Mouse (Mus musculus) ES-Bruce4 (cell line): ENCODE data around the gene Phkg2. TPM values are rescaled to one million over a fixed set of nuclear protein-coding genes. Genes with fewer than 3 reads are reported as not detected.

Experiments
- H3K27ac ChIP-seq: 2 replicates; pipeline ENCODE4 v1.5.1; 2012; ENCODE audit warnings: low read length, inconsistent platforms; ENCODE audit not compliant: insufficient read depth
- H3K27me3 ChIP-seq: 2 replicates; pipeline ENCODE4 v1.6.1; 2012; ENCODE audit warnings: mild to moderate bottlenecking, low read length, inconsistent platforms; ENCODE audit not compliant: control insufficient read depth, poor library complexity, insufficient read depth, severe bottlenecking
- H3K36me3 ChIP-seq: 2 replicates; pipeline ENCODE4 v1.6.1; 2012; ENCODE audit warnings: inconsistent platforms, mild to moderate bottlenecking, low read length, moderate library complexity; ENCODE audit not compliant: control insufficient read depth, poor library complexity, insufficient read depth, severe bottlenecking
- H3K4me1 ChIP-seq: one replicate; pipeline ENCODE4 v1.8.1; 2011; ENCODE audit warnings: low read length; ENCODE audit not compliant: control insufficient read depth, insufficient read depth
- H3K4me3 ChIP-seq: 2 replicates; pipeline ENCODE4 v1.5.1; 2011; ENCODE audit warnings: low read depth, mild to moderate bottlenecking, low read length
- H3K9ac ChIP-seq: 2 replicates; pipeline ENCODE4 v1.6.1; 2012; ENCODE audit warnings: low read depth, mild to moderate bottlenecking, inconsistent platforms; ENCODE audit not compliant: poor library complexity, severe bottlenecking
- H3K9me3 ChIP-seq: replicated peaks from 2 replicates; pipeline ENCODE4 v1.6.1; 2012; ENCODE audit warnings: mild to moderate bottlenecking, low read length, inconsistent platforms; ENCODE audit not compliant: control insufficient read depth, poor library complexity, insufficient read depth, severe bottlenecking
- CTCF ChIP-seq: IDR thresholded peaks from one replicate; pipeline ENCODE4 v1.8.1; 2011; ENCODE audit warnings: low read depth, low read length
- EP300 ChIP-seq: IDR thresholded peaks from 2 replicates; pipeline ENCODE4 v1.6.1; 2011; ENCODE audit warnings: low read depth, low read length; ENCODE audit not compliant: insufficient read depth
- POLR2A ChIP-seq: IDR thresholded peaks from one replicate; pipeline ENCODE4 v1.8.1; 2011; ENCODE audit warnings: low read length; ENCODE audit not compliant: insufficient read depth
- polyA plus RNA-seq: library from polyadenylated mRNA; stranded (reverse); fragments of >200 nt; gene quantifications from 2 replicates; pipeline ENCODE4 v1.2.4, GENCODE M21; 2011; ENCODE audit warnings: low read depth; ENCODE audit not compliant: missing spikeins, insufficient read depth, insufficient read length

The Phkg2 gene
- polyA plus RNA-seq, 1 experiment, result 44.6 TPM

DNA sequence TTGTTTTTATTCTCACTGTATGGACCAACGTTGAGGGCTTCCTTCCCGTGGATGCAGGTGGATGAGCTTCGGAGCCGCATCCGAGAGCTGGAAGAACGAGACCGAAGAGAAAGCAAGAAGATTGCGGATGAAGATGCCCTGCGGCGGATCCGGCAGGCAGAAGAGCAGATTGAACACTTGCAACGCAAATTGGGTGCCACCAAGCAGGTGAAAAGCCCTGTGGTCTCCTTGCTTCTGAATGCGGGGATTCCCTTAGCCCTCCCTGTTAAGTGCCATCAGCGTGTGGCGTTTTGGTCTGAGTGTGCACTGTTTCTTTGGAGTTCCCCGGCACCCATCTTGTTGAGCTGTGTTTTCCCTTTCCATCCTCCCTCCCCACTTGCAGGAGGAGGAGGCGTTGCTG lies 23.6 kb downstream of the Phkg2 start:
- Histone ChIP-seq H3K4me1 (no peaks in the 10 kb centered on the region), H3K9ac (no peak overlapping the region), H3K27ac (no peak overlapping the region), H3K27me3 (no peaks in the 10 kb centered on the region), H3K4me3 (no peak overlapping the region), H3K36me3 (peaks cover 42% of the 10 kb centered on the region), H3K9me3 (no peaks in the 10 kb centered on the region)
- no peak for TF ChIP-seq POLR2A

- no peak for TF ChIP-seq POLR2A
- no peak for TF ChIP-seq CTCF
- no peaks in the 10 kb centered on the region for H3K27me3 ChIP-seq
- H3K9ac ChIP-seq, result no peak overlapping the region
- H3K4me3 ChIP-seq, result no peak overlapping the region
- peaks cover 13% of the 10 kb centered on the region for H3K36me3 ChIP-seq
- no peak overlapping the region for H3K27ac ChIP-seq
- no peaks in the 10 kb centered on the region for H3K4me1 ChIP-seq
- H3K9me3 ChIP-seq, result no peaks in the 10 kb centered on the region
Measured at GRCm38 (mm10) chr7:127600612-127601011, 27.5 kb downstream of the Phkg2 start.

- Histone ChIP-seq H3K4me3 (no peak overlapping the region), H3K27ac (no peak overlapping the region), H3K9me3 (no peaks in the 10 kb centered on the region), H3K27me3 (no peaks in the 10 kb centered on the region), H3K36me3 (peaks cover 5% of the 10 kb centered on the region), H3K9ac (no peak overlapping the region), H3K4me1 (no peaks in the 10 kb centered on the region)
- no peak for TF ChIP-seq POLR2A
- no peak for TF ChIP-seq EP300
- no peak for TF ChIP-seq CTCF
Measured at GRCm38 (mm10) chr7:127601735-127602134, 28.6 kb downstream of the Phkg2 start.

GRCm38 (mm10) chr7:127602903-127603302 lies 29.8 kb downstream of the Phkg2 start:
- Histone ChIP-seq H3K9me3 (no peaks in the 10 kb centered on the region), H3K9ac (no peak overlapping the region), H3K27me3 (no peaks in the 10 kb centered on the region), H3K36me3 (peaks cover 5% of the 10 kb centered on the region; the same call in 1 of the 2 replicates), H3K27ac (no peak overlapping the region), H3K4me3 (no peak overlapping the region), H3K4me1 (no peaks in the 10 kb centered on the region)
- TF ChIP-seq CTCF (no peak), EP300 (no peak), POLR2A (no peak)

GRCm38 (mm10) chr7:127604256-127604655 lies 31.1 kb downstream of the Phkg2 start:
- Histone ChIP-seq H3K4me1 (no peaks in the 10 kb centered on the region), H3K27ac (no peak overlapping the region), H3K9ac (no peak overlapping the region), H3K36me3 (0 out of 2 replicates have a peak, but pooled peaks cover 2% of the 10 kb centered on the region), H3K27me3 (no peaks in the 10 kb centered on the region), H3K4me3 (no peak overlapping the region), H3K9me3 (peaks cover 4% of the 10 kb centered on the region; the same call in 1 of the 2 replicates)
- TF ChIP-seq EP300 (no peak), POLR2A (no peak), CTCF (no peak)

DNA sequence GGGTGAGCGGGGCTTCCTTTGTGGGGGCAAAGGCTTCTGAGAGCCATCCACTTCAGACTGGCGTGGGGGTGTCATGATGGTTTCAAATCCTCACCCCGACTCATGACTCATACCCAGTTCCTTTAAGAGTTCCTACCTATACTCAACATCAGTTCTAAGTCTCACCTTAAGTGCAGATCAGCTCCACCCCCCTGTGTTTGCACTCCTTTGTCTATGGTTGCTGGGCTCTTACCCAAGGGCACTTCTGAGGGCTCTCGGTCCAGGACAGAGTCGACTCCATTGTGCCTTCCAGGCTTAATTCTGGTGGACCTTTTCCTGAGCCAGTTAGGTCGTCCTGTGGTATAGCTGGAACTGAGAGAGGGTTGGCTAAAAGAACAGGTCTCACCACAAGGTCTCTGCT lies 34.0 kb downstream of the Phkg2 start:
- no peaks in the 10 kb centered on the region for H3K4me1 ChIP-seq
- no peak overlapping the region for H3K27ac ChIP-seq
- no peaks in the 10 kb centered on the region for H3K36me3 ChIP-seq
- H3K9me3 ChIP-seq, result peaks cover 33% of the 10 kb centered on the region
- no peaks in the 10 kb centered on the region for H3K27me3 ChIP-seq
- no peak overlapping the region for H3K9ac ChIP-seq
- H3K4me3 ChIP-seq, result no peak overlapping the region
- TF ChIP-seq POLR2A (no peak), EP300 (no peak), CTCF (no peak)
